Mouse (Mus musculus) megakaryocyte, embryonic 14.5 days (primary cell): ENCODE results near the gene Capn12. TPM values are rescaled to one million over a fixed set of nuclear protein-coding genes. Genes with fewer than 3 reads are reported as not detected.
A peak's percentile ranks its signal among the peaks of the same experiment; 100 is the strongest.

Experiments used
- H3K27me3 ChIP-seq: replicated peaks from 2 replicates; pipeline ENCODE3; 2012; ENCODE audit warnings: inconsistent platforms
- H3K36me3 ChIP-seq: replicated peaks from 2 replicates; pipeline ENCODE3; 2012; ENCODE audit warnings: low read length, inconsistent platforms, mixed read lengths
- H3K4me1 ChIP-seq: 2 replicates; pipeline ENCODE4 v1.6.1; 2012; ENCODE audit warnings: inconsistent platforms
- H3K4me3 ChIP-seq: replicated peaks from 2 replicates; pipeline ENCODE3; 2012; ENCODE audit warnings: moderate library complexity, mild to moderate bottlenecking, inconsistent platforms
- H3K9me3 ChIP-seq: 2 replicates; pipeline ENCODE4 v1.6.1; 2012; ENCODE audit warnings: inconsistent platforms
- FLI1 ChIP-seq: IDR thresholded peaks from 2 replicates; pipeline ENCODE4 v1.6.1; 2012; ENCODE audit warnings: low read length, inconsistent platforms, mixed read lengths
- GATA1 ChIP-seq: IDR thresholded peaks from 3 replicates; pipeline ENCODE4 v1.6.1; 2012; ENCODE audit warnings: mixed read lengths, low read length, inconsistent platforms, borderline replicate concordance
- polyA plus RNA-seq: library from polyadenylated mRNA; stranded (reverse); fragments of >175 nt; gene quantifications from 2 replicates; pipeline ENCODE4 v1.2.3, GENCODE M21; 2012; ENCODE audit warnings: low replicate concordance; ENCODE audit not compliant: insufficient read depth

The Capn12 gene
- polyA plus RNA-seq, 1 experiment: 0.08 TPM

DNA sequence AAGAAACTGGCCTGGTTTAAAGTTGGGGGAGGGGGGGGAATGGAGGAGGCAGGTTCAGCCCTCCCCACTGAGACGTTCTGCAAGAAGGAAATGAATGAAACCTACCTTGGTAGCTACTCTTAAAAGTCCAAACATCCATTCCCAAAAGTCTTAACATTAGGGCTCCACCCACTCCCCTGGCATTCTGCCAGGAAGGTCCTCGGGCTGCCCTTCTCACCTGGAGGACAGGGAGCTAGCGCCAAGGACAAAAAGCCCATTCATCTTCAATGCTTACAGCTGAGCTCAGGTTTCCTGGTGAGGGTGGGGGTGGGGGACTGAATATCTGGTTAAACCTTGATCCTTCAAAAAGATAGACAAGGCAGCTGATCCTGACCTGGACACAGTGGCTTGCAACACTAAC is 48.2 kb downstream of the Capn12 start:
- TF ChIP-seq GATA1 (no peak), FLI1 (no peak)
- Histone ChIP-seq H3K4me1 (peaks cover 96% of the 10 kb centered on the region), H3K4me3 (no peak overlapping the region), H3K9me3 (no peaks in the 10 kb centered on the region), H3K27me3 (no peaks in the 10 kb centered on the region), H3K36me3 (peaks cover 85% of the 10 kb centered on the region)

DNA sequence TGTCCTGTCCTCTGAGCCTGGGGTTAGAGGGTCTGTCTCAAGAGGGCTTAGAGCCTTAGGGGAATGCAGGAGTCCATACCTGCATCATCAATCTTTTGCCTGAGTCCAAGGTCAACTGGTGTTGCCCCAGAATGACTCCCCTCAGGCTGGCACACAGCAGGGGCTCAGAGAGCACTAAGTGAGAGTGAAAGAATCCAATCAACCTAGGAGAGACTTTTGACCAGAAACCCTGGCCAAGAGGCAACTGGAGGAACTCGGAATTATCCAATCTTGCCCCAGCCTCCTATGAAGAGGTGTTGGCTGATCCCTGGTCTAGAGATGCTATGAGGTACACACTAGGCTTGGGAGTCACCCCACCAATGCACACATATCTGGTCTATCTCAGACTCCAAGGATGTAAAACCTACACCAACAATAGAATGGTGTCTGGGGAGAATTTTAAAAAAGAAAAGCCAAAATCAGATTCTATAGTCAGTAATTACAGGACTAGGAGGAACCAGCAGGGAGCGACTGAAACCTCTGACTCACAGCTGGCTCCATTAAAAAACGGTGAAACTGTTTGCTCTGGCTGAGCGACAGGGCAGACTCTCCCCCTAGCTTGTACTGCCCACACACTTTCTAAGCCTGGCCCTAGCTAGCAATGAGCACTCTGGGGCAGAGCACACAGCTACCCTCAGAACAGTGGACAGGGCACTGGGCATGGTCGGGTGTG is 49.3 kb downstream of the Capn12 start:
- Histone ChIP-seq H3K4me3 (no peak overlapping the region), H3K9me3 (no peaks in the 10 kb centered on the region), H3K4me1 (peaks cover 96% of the 10 kb centered on the region), H3K27me3 (no peaks in the 10 kb centered on the region), H3K36me3 (peaks cover 84% of the 10 kb centered on the region)
- no peak for TF ChIP-seq FLI1
- no peak for TF ChIP-seq GATA1

DNA sequence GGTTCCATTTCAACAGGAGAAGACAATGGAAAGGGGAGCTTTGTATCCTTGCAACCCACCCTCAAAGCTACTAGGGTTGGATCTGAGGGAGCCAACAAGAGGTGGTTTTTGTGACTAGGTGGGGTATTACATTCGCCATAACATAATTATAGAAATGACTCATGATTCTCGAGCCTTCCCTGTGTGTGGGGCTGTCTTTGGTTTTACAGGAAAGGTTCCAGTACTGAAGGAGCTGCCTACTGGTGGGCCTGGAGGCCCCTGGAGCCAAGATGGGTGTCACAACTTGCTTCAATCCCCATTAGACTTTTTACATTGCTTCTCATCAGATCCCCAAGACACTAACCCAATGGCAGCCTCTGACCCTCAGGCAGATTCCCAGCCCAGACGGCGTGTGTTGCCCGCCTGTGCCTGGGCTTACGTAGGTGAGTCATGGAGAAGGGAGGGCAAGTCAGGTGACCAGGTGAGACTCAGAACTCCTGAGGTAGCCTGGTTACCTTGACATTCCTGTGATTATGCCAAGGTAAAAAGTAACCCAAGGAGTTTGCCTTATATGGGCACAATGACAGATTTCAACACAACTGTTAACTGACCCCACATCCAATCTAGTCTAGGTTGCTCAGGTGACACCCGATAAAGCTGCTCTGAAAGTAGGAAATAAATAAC is 49.9 kb downstream of the Capn12 start:
- Histone ChIP-seq H3K4me1 (peaks cover 96% of the 10 kb centered on the region), H3K27me3 (no peaks in the 10 kb centered on the region), H3K9me3 (no peaks in the 10 kb centered on the region), H3K36me3 (peaks cover 84% of the 10 kb centered on the region), H3K4me3 (no peak overlapping the region)
- TF ChIP-seq GATA1: no peak
- TF ChIP-seq FLI1: no peak

DNA sequence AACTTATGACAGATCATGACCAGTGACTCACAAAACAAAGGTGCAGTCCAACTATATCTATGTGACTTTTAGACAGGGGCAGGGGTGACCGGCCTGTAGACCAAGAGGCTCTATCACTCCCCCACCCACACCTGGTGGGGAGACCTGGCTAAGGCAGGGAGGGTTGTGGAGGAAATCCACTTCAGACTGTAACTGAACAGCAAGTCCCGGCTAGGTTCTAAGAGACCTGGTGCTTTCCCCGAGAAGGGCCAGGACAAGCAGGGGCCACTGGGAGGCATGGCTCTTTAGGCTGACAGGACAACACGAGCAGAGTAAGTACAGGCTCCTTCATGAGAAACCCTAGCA is 50.4 kb downstream of the Capn12 start:
- H3K4me1 ChIP-seq: peaks cover 96% of the 10 kb centered on the region
- peaks cover 84% of the 10 kb centered on the region for H3K36me3 ChIP-seq
- no peak overlapping the region for H3K4me3 ChIP-seq
- H3K27me3 ChIP-seq: no peaks in the 10 kb centered on the region
- no peak for TF ChIP-seq FLI1
- TF ChIP-seq GATA1: no peak
- H3K9me3 ChIP-seq: no peaks in the 10 kb centered on the region

DNA sequence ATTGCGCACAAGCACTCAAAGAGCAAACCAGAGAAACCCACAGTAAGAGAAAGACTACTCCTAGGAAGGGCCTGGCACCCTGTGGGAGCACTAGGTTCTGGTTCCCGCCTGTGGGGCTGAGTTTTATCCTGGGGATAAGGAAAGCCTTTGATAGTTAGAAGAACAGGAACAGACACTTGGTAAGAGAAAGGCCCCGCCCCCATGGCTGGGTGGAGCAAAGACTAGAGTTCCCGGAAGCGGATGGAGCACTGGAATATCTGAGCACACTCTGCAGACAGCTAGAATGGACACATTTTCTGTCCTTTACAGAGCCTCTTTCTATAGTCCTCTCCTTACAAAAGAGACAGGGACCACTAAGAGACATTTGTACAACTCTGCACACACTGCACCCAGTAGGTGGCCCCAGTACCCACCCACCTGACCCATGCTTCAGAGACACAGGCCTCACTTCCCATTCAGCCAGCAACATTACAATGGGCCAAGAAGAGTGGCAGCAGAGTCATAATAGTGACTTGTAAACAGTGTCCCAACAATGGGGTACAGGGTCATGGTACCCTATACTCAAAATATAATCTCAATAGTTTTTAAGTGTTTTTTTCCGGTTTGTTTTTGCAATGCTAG is 51.3 kb downstream of the Capn12 start:
- Histone ChIP-seq H3K27me3 (no peaks in the 10 kb centered on the region), H3K9me3 (no peaks in the 10 kb centered on the region), H3K4me1 (peaks cover 97% of the 10 kb centered on the region), H3K36me3 (peaks cover 87% of the 10 kb centered on the region), H3K4me3 (peak overlapping the region; percentile 70)
- TF ChIP-seq FLI1 (no peak), GATA1 (no peak)

DNA sequence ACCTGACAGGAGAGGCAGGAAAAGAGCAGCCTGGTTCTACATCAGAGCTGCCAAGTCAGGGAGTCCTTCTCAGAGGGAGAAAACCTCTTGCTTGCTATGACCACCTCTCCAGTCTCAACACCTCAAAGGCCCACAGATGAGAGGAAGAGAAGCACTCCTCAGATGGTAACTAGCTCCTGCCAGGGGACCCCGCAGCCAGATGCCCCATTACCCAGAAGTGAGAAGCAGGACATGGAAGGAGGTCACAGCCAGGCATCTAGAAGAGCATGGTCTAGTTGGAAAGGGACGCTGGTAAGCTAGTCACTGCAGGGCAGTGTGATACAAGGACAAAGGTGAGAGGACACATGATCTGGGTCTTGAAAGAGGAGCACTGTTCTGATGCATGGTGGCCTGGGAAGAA is 52.6 kb downstream of the Capn12 start:
- peaks cover 85% of the 10 kb centered on the region for H3K36me3 ChIP-seq
- H3K9me3 ChIP-seq: no peaks in the 10 kb centered on the region
- peaks cover 97% of the 10 kb centered on the region for H3K4me1 ChIP-seq
- H3K4me3 ChIP-seq: peak overlapping the region; percentile 7
- no peak for TF ChIP-seq GATA1
- no peak for TF ChIP-seq FLI1
- H3K27me3 ChIP-seq: no peaks in the 10 kb centered on the region

DNA sequence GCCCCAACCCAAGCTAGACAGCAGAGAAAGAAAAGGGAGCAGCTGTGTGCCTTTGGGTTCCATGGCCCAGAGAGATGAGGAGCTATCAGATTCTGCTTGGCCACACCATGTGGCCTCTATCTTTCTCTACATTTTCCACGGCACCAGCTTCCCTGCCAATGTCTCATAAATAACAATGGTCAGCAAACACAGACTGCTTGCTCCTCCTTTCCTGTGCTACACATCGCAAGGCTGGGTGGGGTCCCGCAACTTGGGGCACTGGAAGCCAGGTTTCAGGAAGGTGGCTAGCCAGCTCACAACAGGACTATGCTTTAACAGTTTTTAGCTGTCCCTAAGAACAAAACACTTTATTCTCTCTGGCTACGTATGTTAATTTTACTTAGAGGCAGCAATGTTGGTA is 55.6 kb downstream of the Capn12 start:
- Histone ChIP-seq H3K4me1 (peaks cover 97% of the 10 kb centered on the region), H3K36me3 (peaks cover 84% of the 10 kb centered on the region), H3K27me3 (no peaks in the 10 kb centered on the region), H3K4me3 (no peak overlapping the region), H3K9me3 (no peaks in the 10 kb centered on the region)
- no peak for TF ChIP-seq FLI1
- TF ChIP-seq GATA1: no peak

DNA sequence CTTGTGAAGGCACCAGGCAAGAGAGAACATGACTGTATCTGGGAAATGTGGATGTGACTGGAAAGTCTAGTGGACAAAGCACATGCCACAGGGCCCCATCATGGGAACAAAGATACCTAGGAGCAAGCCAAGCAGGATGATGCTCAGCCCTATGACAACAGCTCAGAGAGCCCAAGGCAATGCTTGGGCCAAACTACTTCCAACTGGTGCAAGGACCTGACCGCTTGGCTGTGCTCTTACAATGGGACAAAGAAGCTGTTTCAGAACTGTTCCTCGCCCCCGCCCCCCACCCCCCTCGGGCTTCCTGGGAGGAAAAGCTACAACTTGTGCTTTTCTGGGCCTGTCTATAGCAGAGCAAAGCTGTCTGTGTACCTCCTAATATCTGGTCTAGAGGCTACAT is 57.4 kb downstream of the Capn12 start:
- peaks cover 89% of the 10 kb centered on the region for H3K36me3 ChIP-seq
- H3K4me3 ChIP-seq: peak overlapping the region; percentile 24
- H3K9me3 ChIP-seq: no peaks in the 10 kb centered on the region
- H3K4me1 ChIP-seq: peaks cover 99% of the 10 kb centered on the region
- H3K27me3 ChIP-seq: no peaks in the 10 kb centered on the region
- TF ChIP-seq GATA1 (no peak), FLI1 (no peak)

DNA sequence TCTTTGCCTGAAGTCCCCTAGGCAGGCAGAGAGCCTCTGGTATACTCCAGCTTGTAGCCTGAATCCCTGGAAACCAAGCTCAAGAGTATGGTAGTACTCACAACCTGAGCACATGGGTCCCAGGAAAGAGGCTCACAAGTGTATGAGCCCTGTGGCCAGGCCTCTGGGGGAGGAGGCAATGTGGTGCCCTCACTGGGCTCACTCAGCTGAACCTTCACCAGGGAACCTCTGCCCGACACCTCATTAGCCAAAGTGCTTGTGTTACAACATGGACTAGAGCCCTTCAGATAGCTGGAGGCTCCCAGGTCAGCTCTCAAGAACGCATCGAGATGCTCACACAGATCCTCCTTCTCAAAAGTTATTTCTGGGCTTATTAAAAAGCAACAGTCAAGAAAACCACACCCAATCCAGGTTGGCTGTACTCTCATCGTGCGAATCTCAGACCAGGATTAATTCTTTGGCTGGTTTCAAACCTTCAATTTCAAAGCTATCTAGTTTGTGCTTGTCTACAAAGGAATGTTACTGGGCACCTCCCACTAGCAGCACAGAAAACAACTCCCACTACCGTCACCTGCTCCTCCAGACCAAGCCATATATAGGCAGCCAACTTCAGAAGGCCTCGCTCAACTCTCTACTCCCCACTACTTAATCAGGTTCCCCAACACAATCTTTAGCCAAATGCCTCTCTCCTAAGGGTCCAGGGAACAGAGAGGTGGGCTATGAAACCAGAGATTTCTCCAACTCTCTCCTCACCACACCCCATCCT is 58.4 kb downstream of the Capn12 start:
- Histone ChIP-seq H3K9me3 (no peaks in the 10 kb centered on the region), H3K4me3 (no peak overlapping the region), H3K36me3 (peaks cover 83% of the 10 kb centered on the region), H3K27me3 (no peaks in the 10 kb centered on the region), H3K4me1 (peaks cover 99% of the 10 kb centered on the region)
- TF ChIP-seq GATA1: no peak

DNA sequence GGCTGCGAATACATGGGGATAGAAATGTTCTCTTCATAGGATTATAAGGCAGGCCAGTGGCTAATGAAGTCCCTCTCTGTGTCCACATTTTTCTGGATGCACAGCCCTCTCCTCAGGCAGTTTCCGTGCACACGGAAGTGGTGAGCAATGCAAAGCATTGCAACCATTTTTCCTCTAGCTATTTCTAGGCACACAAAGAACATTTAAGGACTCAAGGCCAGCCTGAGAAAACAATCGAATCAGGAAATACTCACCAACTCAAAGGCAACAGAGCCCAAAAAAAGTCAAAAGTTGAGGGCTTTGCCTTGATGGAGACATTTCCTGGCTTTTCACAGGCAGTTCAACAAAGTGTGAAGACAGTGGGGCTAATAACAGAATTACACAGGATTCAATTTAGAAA is 59.9 kb downstream of the Capn12 start:
- no peak for TF ChIP-seq GATA1
- TF ChIP-seq FLI1: no peak
- H3K4me1 ChIP-seq: peaks cover 99% of the 10 kb centered on the region
- peaks cover 78% of the 10 kb centered on the region for H3K36me3 ChIP-seq
- H3K4me3 ChIP-seq: no peak overlapping the region
- no peaks in the 10 kb centered on the region for H3K27me3 ChIP-seq
- no peaks in the 10 kb centered on the region for H3K9me3 ChIP-seq

DNA sequence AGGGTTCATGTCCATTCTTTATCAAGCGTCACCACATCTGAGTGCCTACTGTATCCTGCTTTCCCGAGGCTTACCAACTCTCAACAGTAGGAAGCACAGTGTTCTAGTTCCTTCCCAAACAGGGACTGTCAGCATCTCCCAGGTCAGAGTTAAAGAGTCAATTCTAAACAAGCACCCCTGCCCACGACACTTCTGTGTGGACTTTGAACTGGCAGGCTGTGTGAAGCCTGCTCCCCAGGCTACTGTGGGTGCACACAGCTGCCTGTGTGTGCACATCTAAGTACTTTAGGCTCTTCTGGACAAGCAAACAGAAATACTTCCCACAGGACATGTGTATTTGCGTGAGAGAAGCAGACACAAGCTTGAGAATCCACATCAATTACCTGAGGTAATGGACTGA is 60.3 kb downstream of the Capn12 start:
- no peaks in the 10 kb centered on the region for H3K9me3 ChIP-seq
- TF ChIP-seq FLI1 (no peak), GATA1 (no peak)
- peaks cover 99% of the 10 kb centered on the region for H3K4me1 ChIP-seq
- no peaks in the 10 kb centered on the region for H3K27me3 ChIP-seq
- no peak overlapping the region for H3K4me3 ChIP-seq
- peaks cover 78% of the 10 kb centered on the region for H3K36me3 ChIP-seq

Other genes starting within 250 kb of the Capn12 start
- not detected in 2 replicates for gene Fbxo27, start 188.6 kb upstream of the Capn12 start, polyA plus RNA-seq
- gene Fbxo17, start 164.6 kb upstream of the Capn12 start, polyA plus RNA-seq: not detected in 2 replicates
- 283 and 464 TPM in 2 replicates for gene Mrps12, start 139.6 kb upstream of the Capn12 start, polyA plus RNA-seq
- gene Sars2, start 139.4 kb upstream of the Capn12 start, polyA plus RNA-seq: 16.1 and 18.5 TPM in 2 replicates
- gene Ccer2, start 125.2 kb upstream of the Capn12 start, polyA plus RNA-seq: not detected in 2 replicates
- gene Sirt2, start 114.7 kb upstream of the Capn12 start, polyA plus RNA-seq: 230 and 254 TPM in 2 replicates
- gene Nfkbib, start 113.9 kb upstream of the Capn12 start, polyA plus RNA-seq: 239 and 363 TPM in 2 replicates
- 30.8 and 66.7 TPM in 2 replicates for gene Rinl, start 92.5 kb upstream of the Capn12 start, polyA plus RNA-seq
- gene Hnrnpl, start 72.9 kb upstream of the Capn12 start, polyA plus RNA-seq: 226 and 241 TPM in 2 replicates
- gene Ech1, start 56.2 kb upstream of the Capn12 start, polyA plus RNA-seq: 12.0 and 64.8 TPM in 2 replicates
- gene Lgals4, start 47.6 kb upstream of the Capn12 start, polyA plus RNA-seq: 1.3 TPM in 1 of 2 replicates, not detected in the other
- not detected in 2 replicates for gene Lgals7, start 17.6 kb upstream of the Capn12 start, polyA plus RNA-seq
- 517 and 590 TPM in 2 replicates for gene Actn4, start 80.9 kb downstream of the Capn12 start, polyA plus RNA-seq
- gene Eif3k, start 100.4 kb downstream of the Capn12 start, polyA plus RNA-seq: 143 and 185 TPM in 2 replicates
- gene Map4k1, start 100.6 kb downstream of the Capn12 start, polyA plus RNA-seq: 270 and 353 TPM in 2 replicates
- gene Ryr1, start 243.8 kb downstream of the Capn12 start, polyA plus RNA-seq: 0.12 TPM in 1 of 2 replicates, not detected in the other